16 mouse cellular contexts compared by ENCODE assay signal in genomic region chr9:66517746-66518145, GRCm38 (mm10). TPM values are rescaled to one million over a fixed set of nuclear protein-coding genes. Genes with fewer than 3 reads are reported as not detected.
DNase-seq lines count a peak whose midpoint lies in the region; TF ChIP-seq lines count a peak whose summit lies in the region.
"Had no signal": no experiment of that assay in that cellular context is flagged by ENCODE, and none has a peak within 500 bp of the region (broad histone marks: within the 10 kb centered on the region; RNA-seq: fewer than 3 reads in every experiment).

No protein-coding gene starts in this region.

- no peak overlapping the region for H3K4me3 ChIP-seq in heart, embryonic 10.5 days
- no peak overlapping the region for H3K4me3 ChIP-seq in bone marrow macrophage, adult 2 months (ENCODE audit: insufficient read depth, low read length)
- no peak overlapping the region for H3K4me3 ChIP-seq in myocyte
- H3K4me3 ChIP-seq: embryonic facial prominence, embryonic 13.5 days; embryonic facial prominence, embryonic 15.5 days; erythroblast, embryonic 14.5 days; forebrain, embryonic 10.5 days; forebrain, embryonic 12.5 days had no signal

- H3K36me3 ChIP-seq in heart, embryonic 10.5 days = peaks cover 73% of the 10 kb centered on the region
- peaks cover 27% of the 10 kb centered on the region for H3K36me3 ChIP-seq in myocyte (ENCODE audit: control insufficient read depth, insufficient read depth)

- H3K9me3 ChIP-seq in heart, embryonic 10.5 days = no peaks in the 10 kb centered on the region
- H3K9me3 ChIP-seq: embryonic facial prominence, embryonic 13.5 days; embryonic facial prominence, embryonic 15.5 days; forebrain, embryonic 10.5 days; forebrain, embryonic 12.5 days had no signal

- peak overlapping the region; percentile 0 for H3K4me2 ChIP-seq in myocyte (ENCODE audit: low read depth)
- H3K4me2 ChIP-seq: embryonic facial prominence, embryonic 13.5 days; embryonic facial prominence, embryonic 15.5 days; forebrain, embryonic 12.5 days had no signal

- no peak overlapping the region for H3ac ChIP-seq in myocyte (ENCODE audit: control insufficient read depth, insufficient read length)

- TF ChIP-seq CTCF in bone marrow macrophage, adult 2 months (IDR thresholded peaks at IDR 0.05; ENCODE audit: low read depth, low read length) = no peak

- peak; percentile 63 for DNase-seq in heart, adult 11 months
- DNase-seq in heart, embryonic 10.5 days (ENCODE audit: low spot score) = no peak
- DNase-seq in layer of hippocampus, postnatal 25 days (ENCODE audit: extremely low spot score in 1 of 2, low spot score in 1 of 2) = no peak
- DNase-seq: adrenal gland, postnatal 10 days; cerebellum, adult 11-12 months; cerebellum, adult 2 months; cerebellum, adult 9-10 months; cerebellum, postnatal 10 days; embryo, embryonic 11 days had no signal

- H3K27ac ChIP-seq in heart, embryonic 10.5 days = no peak overlapping the region
- H3K27ac ChIP-seq in bone marrow macrophage, adult 2 months (ENCODE audit: insufficient read depth, low read depth, low read length) = peak overlapping the region; percentile 5
- H3K27ac ChIP-seq: embryonic facial prominence, embryonic 13.5 days; embryonic facial prominence, embryonic 15.5 days; forebrain, embryonic 10.5 days; forebrain, embryonic 12.5 days had no signal

- 86% methylated on average over 10 of the region's 10 CpGs for WGBS in heart, embryonic 10.5 days

- peaks cover 12% of the 10 kb centered on the region; the same call in 1 of the 2 replicates for H3K4me1 ChIP-seq in heart, embryonic 10.5 days
- H3K4me1 ChIP-seq in bone marrow macrophage, adult 2 months (ENCODE audit: control insufficient read depth, insufficient read depth, low read length) = peaks cover 56% of the 10 kb centered on the region

- no peak for TF ChIP-seq POLR2A in bone marrow macrophage, adult 2 months (IDR thresholded peaks at IDR 0.05; ENCODE audit: borderline replicate concordance, low read depth, low read length)
- no peak for TF ChIP-seq POLR2A in myocyte (IDR thresholded peaks at IDR 0.05; ENCODE audit: insufficient read length, low read depth)

- no peaks in the 10 kb centered on the region for H3K79me2 ChIP-seq in myocyte (ENCODE audit: control insufficient read depth, insufficient read depth)

- no peaks in the 10 kb centered on the region for H3K27me3 ChIP-seq in heart, embryonic 10.5 days (ENCODE audit: insufficient read depth, poor library complexity, severe bottlenecking)
- H3K27me3 ChIP-seq in myocyte (ENCODE audit: control insufficient read depth, insufficient read depth, insufficient read length) = no peaks in the 10 kb centered on the region
- H3K27me3 ChIP-seq: embryonic facial prominence, embryonic 13.5 days; embryonic facial prominence, embryonic 15.5 days; forebrain, embryonic 12.5 days had no signal

TF ChIP-seq in myocyte, 11 proteins besides CTCF, POLR2A, EP300 and RAD21:
- no peak for TF ChIP-seq POLR2AphosphoS2 (IDR thresholded peaks at IDR 0.05; ENCODE audit: insufficient read length, low read depth)
- TF ChIP-seq E2F4 (IDR thresholded peaks at IDR 0.05; ENCODE audit: insufficient read depth) = no peak
- no peak for TF ChIP-seq TCF3 (IDR thresholded peaks at IDR 0.05; ENCODE audit: insufficient read length, low read depth)
- no peak for TF ChIP-seq MYOD1 (IDR thresholded peaks at IDR 0.05; ENCODE audit: control insufficient read depth in 1 of 3, insufficient read length in 2 of 3, low read depth in 2 of 3)
- TF ChIP-seq SRF (IDR thresholded peaks at IDR 0.05; ENCODE audit: control insufficient read depth, insufficient read length, low read depth) = no peak
- no peak for TF ChIP-seq TCF12 (IDR thresholded peaks at IDR 0.05; ENCODE audit: insufficient read depth, poor library complexity, severe bottlenecking)

RNA-seq across cellular contexts. Expression of gene Fbxl22, which starts 3.4 kb away (rescaled TPM):
- polyA plus RNA-seq in heart, embryonic 10.5 days (2016; fragmentation: Nextera tagmentation; extraction: Ambion mirVana) = 38.9 and 70.4 TPM in 2 replicates
- polyA plus RNA-seq in bone marrow macrophage, adult 2 months (2012; ENCODE audit: insufficient read depth, insufficient read length, missing spikeins) = 0.13 TPM in 1 of 2 replicates, not detected in the other
- 8.0 TPM for polyA plus RNA-seq in myocyte (2012; fragmentation: generic; extraction: Trizol)
- under 1 TPM; 0.23 to 0.25 TPM for total RNA-seq in layer of hippocampus, postnatal 25 days (2021)
